Comparison of ENCODE assay signal across 24 mouse cellular contexts in genomic region chr9:53130460-53130859, GRCm38 (mm10).
"Had no signal": no experiment of that assay in that cellular context is flagged by ENCODE, and none has a peak within 500 bp of the region (broad histone marks: within the 10 kb centered on the region; RNA-seq: fewer than 3 reads in every experiment).

No protein-coding gene starts in this region.

- H3K9ac ChIP-seq: heart, embryonic 13.5 days; heart, embryonic 15.5 days; hindbrain, embryonic 13.5 days; hindbrain, embryonic 15.5 days; kidney, embryonic 15.5 days; limb, embryonic 12.5 days; liver, embryonic 13.5 days had no signal

- DNase-seq: gastrocnemius, adult 2 months; gastrocnemius, postnatal 10 days; gastrocnemius, postnatal 36 days; heart, adult 2 months; heart, postnatal 14 days; heart, postnatal 36 days; kidney, adult 11 months; kidney, adult 2 months; kidney, adult 9 months; kidney, postnatal 10 days; kidney, postnatal 36 days; layer of hippocampus, adult 9-11 months; layer of hippocampus, postnatal 36 days; liver; liver, embryonic 13.5 days had no signal

- H3K36me3 ChIP-seq: limb, embryonic 12.5 days had no signal

- H3K4me1 ChIP-seq: heart, embryonic 13.5 days; heart, embryonic 15.5 days; hindbrain, embryonic 13.5 days; hindbrain, embryonic 15.5 days; kidney, embryonic 15.5 days; limb, embryonic 10.5 days; limb, embryonic 12.5 days; liver, embryonic 13.5 days had no signal

- H3K27ac ChIP-seq: gastrocnemius, adult 2 months; heart, adult 2 months; heart, embryonic 13.5 days; heart, embryonic 15.5 days; hindbrain, embryonic 13.5 days; hindbrain, embryonic 15.5 days; hindbrain, postnatal 0 days; kidney, embryonic 15.5 days; limb, embryonic 10.5 days; limb, embryonic 12.5 days; liver, embryonic 13.5 days had no signal

- H3K27me3 ChIP-seq: heart, embryonic 13.5 days; heart, embryonic 15.5 days; hindbrain, embryonic 13.5 days; hindbrain, embryonic 15.5 days; kidney, embryonic 15.5 days; limb, embryonic 12.5 days; liver, embryonic 13.5 days had no signal

- H3K9me3 ChIP-seq: heart, embryonic 13.5 days; heart, embryonic 15.5 days; hindbrain, embryonic 13.5 days; hindbrain, embryonic 15.5 days; kidney, embryonic 15.5 days; limb, embryonic 10.5 days; limb, embryonic 12.5 days; liver, embryonic 13.5 days had no signal

- ATAC-seq: hindbrain, postnatal 0 days; intestine, embryonic 16.5 days had no signal

- H3K4me3 ChIP-seq: gastrocnemius, adult 2 months; heart, adult 2 months; heart, embryonic 13.5 days; heart, embryonic 15.5 days; hindbrain, embryonic 13.5 days; hindbrain, embryonic 15.5 days; kidney, embryonic 15.5 days; limb, embryonic 10.5 days; limb, embryonic 12.5 days; liver, embryonic 13.5 days had no signal
